Mouse (Mus musculus) ES-Bruce4 (cell line): ENCODE results near the gene Mettl27.

ENCODE experiments used
- CTCF ChIP-seq: IDR thresholded peaks from one replicate; pipeline ENCODE4 v1.8.1; 2011; ENCODE audit warnings: low read depth, low read length
- EP300 ChIP-seq: IDR thresholded peaks from 2 replicates; pipeline ENCODE4 v1.6.1; 2011; ENCODE audit warnings: low read depth, low read length; ENCODE audit not compliant: insufficient read depth
- POLR2A ChIP-seq: IDR thresholded peaks from one replicate; pipeline ENCODE4 v1.8.1; 2011; ENCODE audit warnings: low read length; ENCODE audit not compliant: insufficient read depth

- TF ChIP-seq CTCF: no peak
- TF ChIP-seq EP300: no peak
- TF ChIP-seq POLR2A: no peak
These were observed 45.7 kb downstream of the Mettl27 start for GRCm38 (mm10) chr5:134977837-134978236.
